In genomic region chr4:41464345-41465286, GRCm38 (mm10) we compare ENCODE assay signal across 7 mouse cellular contexts. TPM values are rescaled to one million over a fixed set of nuclear protein-coding genes. Genes with fewer than 3 reads are reported as not detected.
A peak's percentile ranks its signal among the peaks of the same experiment; 100 is the strongest.
DNase-seq lines count a peak whose midpoint lies in the region; ATAC-seq lines count a peak whose summit lies in the region.

TSS of gene Kif24 (minus strand) at chr4:41464887.
TSS of gene Nudt2 (plus strand) at chr4:41465151.

- H3K27me3 ChIP-seq in embryonic facial prominence, embryonic 12.5 days = no peaks in the 10 kb centered on the region
- H3K27me3 ChIP-seq in limb, embryonic 11.5 days (ENCODE audit: control insufficient read depth, insufficient read depth, low read length) = no peaks in the 10 kb centered on the region
- no peaks in the 10 kb centered on the region for H3K27me3 ChIP-seq in midbrain, embryonic 14.5 days (ENCODE audit: control insufficient read depth, insufficient read depth, low read length)

- peaks cover 16% of the 10 kb centered on the region for H3K4me1 ChIP-seq in embryonic facial prominence, embryonic 12.5 days
- H3K4me1 ChIP-seq in limb, embryonic 11.5 days (ENCODE audit: control insufficient read depth, insufficient read depth, low read length) = peaks cover 5% of the 10 kb centered on the region; the same call in 1 of the 2 replicates
- peaks cover 5% of the 10 kb centered on the region; the same call in 1 of the 2 replicates for H3K4me1 ChIP-seq in midbrain, embryonic 14.5 days (ENCODE audit: control insufficient read depth, insufficient read depth, low read length)

- peak within 1 kb of the TSS; percentile 80 for H3K4me2 ChIP-seq in embryonic facial prominence, embryonic 12.5 days (replicated peaks)
- peak within 1 kb of the TSS; percentile 70 for H3K4me2 ChIP-seq in limb, embryonic 11.5 days (ENCODE audit: low read depth, severe bottlenecking)
- peak within 1 kb of the TSS; percentile 74 for H3K4me2 ChIP-seq in midbrain, embryonic 14.5 days (ENCODE audit: low read length)

- peak; percentile 95 for DNase-seq in adrenal gland, postnatal 25 days
- DNase-seq in heart, adult 11 months = peak; percentile 100
- DNase-seq in kidney, adult 18-20 months = peak; percentile 96
- peak; percentile 98 for DNase-seq in limb, embryonic 11.5 days (ENCODE audit: low spot score)
- DNase-seq in midbrain, embryonic 14.5 days = peak; percentile 100
- peak; percentile 90 to 94 for DNase-seq in spleen, adult 18-20 months

- H3K36me3 ChIP-seq in embryonic facial prominence, embryonic 12.5 days = 0 out of 2 replicates have a peak, but pooled peaks cover 3% of the 10 kb centered on the region
- H3K36me3 ChIP-seq in limb, embryonic 11.5 days (ENCODE audit: control insufficient read depth, insufficient read depth, low read length) = no peaks in the 10 kb centered on the region
- H3K36me3 ChIP-seq in midbrain, embryonic 14.5 days (ENCODE audit: control insufficient read depth, insufficient read depth, low read length) = no peaks in the 10 kb centered on the region

- H3K4me3 ChIP-seq in embryonic facial prominence, embryonic 12.5 days = peak within 1 kb of the TSS; percentile 61
- H3K4me3 ChIP-seq in limb, embryonic 11.5 days (ENCODE audit: low read depth, low read length) = peak within 1 kb of the TSS; percentile 70
- peak within 1 kb of the TSS; percentile 71 for H3K4me3 ChIP-seq in midbrain, embryonic 14.5 days (replicated peaks; ENCODE audit: low read depth, low read length)

- no peaks in the 10 kb centered on the region for H3K9me3 ChIP-seq in embryonic facial prominence, embryonic 12.5 days
- H3K9me3 ChIP-seq in limb, embryonic 11.5 days (ENCODE audit: control insufficient read depth, low read length) = no peaks in the 10 kb centered on the region
- no peaks in the 10 kb centered on the region for H3K9me3 ChIP-seq in midbrain, embryonic 14.5 days (ENCODE audit: control insufficient read depth, low read length)

- under 1% methylated on average over 70 of the region's 70 CpGs for WGBS in embryonic facial prominence, embryonic 12.5 days
- WGBS in limb, embryonic 11.5 days = under 1% methylated on average over 70 of the region's 70 CpGs
- under 1% methylated on average over 70 of the region's 70 CpGs for WGBS in midbrain, embryonic 14.5 days

- peak within 1 kb of the TSS; percentile 70 for H3K27ac ChIP-seq in embryonic facial prominence, embryonic 12.5 days
- peak within 1 kb of the TSS; percentile 73 for H3K27ac ChIP-seq in limb, embryonic 11.5 days (replicated peaks; ENCODE audit: low read depth, low read length)
- H3K27ac ChIP-seq in midbrain, embryonic 14.5 days (replicated peaks; ENCODE audit: low read depth, low read length) = peak within 1 kb of the TSS; percentile 68

- peak within 1 kb of the TSS; percentile 67 for H3K9ac ChIP-seq in embryonic facial prominence, embryonic 12.5 days
- peak within 1 kb of the TSS; percentile 72 for H3K9ac ChIP-seq in limb, embryonic 11.5 days (ENCODE audit: low read length)
- H3K9ac ChIP-seq in midbrain, embryonic 14.5 days (replicated peaks; ENCODE audit: low read length) = peak within 1 kb of the TSS; percentile 60

- peak; percentile 98 for ATAC-seq in embryonic facial prominence, embryonic 12.5 days (ENCODE audit: insufficient number of reproducible peaks, insufficient read depth, low FRiP score, low TSS enrichment)
- ATAC-seq in limb, embryonic 11.5 days (ENCODE audit: insufficient number of reproducible peaks, low FRiP score, low TSS enrichment, low read depth) = peak; percentile 97
- ATAC-seq in midbrain, embryonic 14.5 days (ENCODE audit: low FRiP score, low TSS enrichment) = peak; percentile 98

RNA-seq across cellular contexts. Expression of gene Kif24, which starts in this region (rescaled TPM):
- 2.7 TPM in 2 replicates for total RNA-seq in adrenal gland, postnatal 25 days (2021)
- polyA plus RNA-seq in embryonic facial prominence, embryonic 12.5 days (2016; fragmentation: Nextera tagmentation; extraction: Ambion mirVana) = 10.9 and 11.7 TPM in 2 replicates
- 7.4 and 10.7 TPM in 2 replicates for polyA plus RNA-seq in limb, embryonic 11.5 days (2014; fragmentation: Nextera tagmentation; extraction: Ambion mirVana)
- polyA plus RNA-seq in midbrain, embryonic 14.5 days (2014; fragmentation: Nextera tagmentation; extraction: Ambion mirVana) = 3.3 and 3.7 TPM in 2 replicates

RNA-seq across cellular contexts. Expression of gene Nudt2, which starts in this region (rescaled TPM):
- total RNA-seq in adrenal gland, postnatal 25 days (2021) = 27.3 and 38.0 TPM in 2 replicates
- 53.4 and 53.5 TPM in 2 replicates for polyA plus RNA-seq in embryonic facial prominence, embryonic 12.5 days (2016; fragmentation: Nextera tagmentation; extraction: Ambion mirVana)
- polyA plus RNA-seq in limb, embryonic 11.5 days (2014; fragmentation: Nextera tagmentation; extraction: Ambion mirVana) = 53.3 and 55.8 TPM in 2 replicates
- polyA plus RNA-seq in midbrain, embryonic 14.5 days (2014; fragmentation: Nextera tagmentation; extraction: Ambion mirVana) = 68.4 and 79.9 TPM in 2 replicates

Comparison
In these comparisons a context has a peak if more than half of its experiments do, and no peak if none do; other contexts are left out.
1. Peak in every context shown above with its lines: DNase-seq, ATAC-seq, H3K4me3 ChIP-seq and H3K27ac ChIP-seq.